9 mouse cellular contexts compared by ENCODE assay signal in the genomic region with DNA sequence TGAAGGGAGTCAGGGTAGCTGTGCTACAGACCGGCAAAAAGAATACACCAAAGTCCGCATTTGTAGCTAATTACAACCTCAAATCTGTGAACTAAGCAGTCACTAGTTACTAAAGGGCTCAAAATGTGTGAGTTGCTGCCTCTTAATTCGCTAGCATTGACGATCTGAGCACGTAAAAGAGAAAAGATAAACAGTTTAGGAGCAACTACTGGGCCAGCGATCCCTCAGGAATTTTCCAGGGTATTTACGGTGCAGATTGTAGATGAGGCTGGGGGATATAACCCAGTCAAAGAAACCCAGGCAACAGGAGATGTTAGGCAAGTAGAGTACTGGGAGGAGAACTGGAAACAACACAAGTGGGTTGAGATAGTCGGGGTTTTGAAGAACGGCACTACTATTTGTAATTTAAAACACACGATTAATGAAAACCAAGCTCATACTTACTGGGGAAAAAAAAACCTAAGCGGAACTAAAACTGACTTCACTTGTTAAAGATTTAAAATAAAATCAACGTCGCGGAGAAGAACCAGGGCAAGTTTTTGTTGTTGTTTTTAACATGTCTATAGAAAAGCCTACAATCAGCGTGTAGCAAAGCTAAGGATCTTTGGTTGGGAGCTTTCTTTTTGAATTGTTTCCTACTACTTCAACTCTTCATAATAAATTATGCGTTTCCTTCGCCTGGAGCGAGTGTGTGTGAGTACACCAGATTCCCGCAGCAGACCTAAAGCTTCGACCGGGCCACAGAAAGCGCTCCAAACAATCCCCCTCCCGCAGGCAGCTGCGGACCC.
DNase-seq lines count a peak whose midpoint lies in the region; ATAC-seq lines count a peak whose summit lies in the region.
"Had no signal": no experiment of that assay in that cellular context is flagged by ENCODE, and none has a peak within 500 bp of the region (broad histone marks: within the 10 kb centered on the region; RNA-seq: fewer than 3 reads in every experiment).

No protein-coding gene starts in this region.

- peak overlapping the region; percentile 74 for H3K4me2 ChIP-seq in heart, embryonic 16.5 days (ENCODE audit: low read depth, low read length)
- H3K4me2 ChIP-seq in liver, embryonic 15.5 days, result peak overlapping the region; percentile 64

- peak overlapping the region; percentile 96 for H3K27ac ChIP-seq in heart, embryonic 10.5 days
- H3K27ac ChIP-seq in heart, embryonic 16.5 days (ENCODE audit: low read length), result peak overlapping the region; percentile 95
- H3K27ac ChIP-seq in liver, embryonic 15.5 days (replicated peaks), result no peak overlapping the region

- ATAC-seq in heart, embryonic 16.5 days (replicated peaks; ENCODE audit: extremely low read depth, insufficient read depth, low FRiP score), result peak; percentile 8; the same call in 1 of the 2 replicates
- no peak for ATAC-seq in liver, embryonic 15.5 days (ENCODE audit: insufficient read depth)

- under 1% methylated on average over 24 of the region's 24 CpGs for WGBS in heart, embryonic 10.5 days
- WGBS in heart, embryonic 16.5 days, result under 1% methylated on average over 24 of the region's 24 CpGs
- 2% methylated on average over 24 of the region's 24 CpGs for WGBS in liver, embryonic 15.5 days (ENCODE audit: insufficient replicate concordance)

- no peaks in the 10 kb centered on the region for H3K27me3 ChIP-seq in heart, embryonic 10.5 days (ENCODE audit: insufficient read depth, poor library complexity, severe bottlenecking)
- no peaks in the 10 kb centered on the region for H3K27me3 ChIP-seq in heart, embryonic 16.5 days (ENCODE audit: control insufficient read depth, insufficient read depth, low read length)
- peaks cover 38% of the 10 kb centered on the region for H3K27me3 ChIP-seq in liver, embryonic 15.5 days

- H3K4me3 ChIP-seq in heart, embryonic 10.5 days, result peak overlapping the region; percentile 81
- peak overlapping the region; percentile 88 for H3K4me3 ChIP-seq in heart, embryonic 16.5 days (ENCODE audit: low read length)
- H3K4me3 ChIP-seq in liver, embryonic 15.5 days (replicated peaks), result peak overlapping the region; percentile 58

- no peak for DNase-seq in heart, embryonic 10.5 days (ENCODE audit: low spot score)
- no peak for DNase-seq in heart, adult 8-10 months (ENCODE audit: low spot score)
- peak; percentile 7 for DNase-seq in WW6 (ENCODE audit: low read depth, low spot score)
- no peak for DNase-seq in frontal cortex, postnatal 25 days (ENCODE audit: low spot score in 2 of 2)
- DNase-seq in adrenal gland, postnatal 10 days, result no peak
- no peak for DNase-seq in gastrocnemius, postnatal 36 days

- H3K36me3 ChIP-seq in heart, embryonic 10.5 days, result no peaks in the 10 kb centered on the region
- no peaks in the 10 kb centered on the region for H3K36me3 ChIP-seq in heart, embryonic 16.5 days (ENCODE audit: control insufficient read depth, insufficient read depth)
- no peaks in the 10 kb centered on the region for H3K36me3 ChIP-seq in liver, embryonic 15.5 days (replicated peaks)
- H3K36me3 ChIP-seq: G1E had no signal

- H3K9ac ChIP-seq in heart, embryonic 16.5 days (ENCODE audit: low read length), result peak overlapping the region; percentile 90
- H3K9ac ChIP-seq in liver, embryonic 15.5 days, result peak overlapping the region; percentile 15; the same call in 1 of the 2 replicates

- intact Hi-C loops in gastrocnemius, postnatal 36 days (cut with DNase I), result loop anchor here (5.0 kb wide), 1 partner anchor 77 kb away; no protein-coding TSS in a partner anchor

- no peaks in the 10 kb centered on the region for H3K9me3 ChIP-seq in heart, embryonic 10.5 days
- no peaks in the 10 kb centered on the region for H3K9me3 ChIP-seq in heart, embryonic 16.5 days (replicated peaks; ENCODE audit: control insufficient read depth, low read length)
- no peaks in the 10 kb centered on the region for H3K9me3 ChIP-seq in liver, embryonic 15.5 days (replicated peaks)

- H3K4me1 ChIP-seq in heart, embryonic 10.5 days, result peaks cover 9% of the 10 kb centered on the region
- H3K4me1 ChIP-seq in heart, embryonic 16.5 days (ENCODE audit: control insufficient read depth, insufficient read depth, low read length), result peaks cover 11% of the 10 kb centered on the region
- no peaks in the 10 kb centered on the region for H3K4me1 ChIP-seq in liver, embryonic 15.5 days (replicated peaks)
